Mouse (Mus musculus) embryonic facial prominence, embryonic 10.5 days (tissue): ENCODE measurements around the gene Enox1. TPM values are rescaled to one million over a fixed set of nuclear protein-coding genes. Genes with fewer than 3 reads are reported as not detected.

ENCODE experiments used
- DNase-seq: peaks from one replicate; pipeline ENCODE4 v3.0.0-alpha.2; 2017; ENCODE audit warnings: low spot score
- H3K27ac ChIP-seq: fragments of 300-500 bp; sonication (generic); replicated peaks from 2 replicates; pipeline ENCODE4 v1.5.1; 2016; ENCODE audit warnings: mild to moderate bottlenecking
- H3K27me3 ChIP-seq: fragments of 300-500 bp; sonication (generic); replicated peaks from 2 replicates; pipeline ENCODE4 v1.6.1; 2016; ENCODE audit warnings: low read depth, mild to moderate bottlenecking; ENCODE audit not compliant: poor library complexity, severe bottlenecking
- H3K36me3 ChIP-seq: fragments of 300-500 bp; sonication (generic); replicated peaks from 2 replicates; pipeline ENCODE4 v1.6.1; 2016; ENCODE audit warnings: mild to moderate bottlenecking, moderate library complexity
- H3K4me1 ChIP-seq: fragments of 300-500 bp; sonication (generic); 2 replicates; pipeline ENCODE4 v1.6.1; 2016
- H3K4me3 ChIP-seq: fragments of 300-500 bp; sonication (generic); 2 replicates; pipeline ENCODE4 v1.5.1; 2016; ENCODE audit warnings: mild to moderate bottlenecking, moderate library complexity
- H3K9me3 ChIP-seq: fragments of 300-500 bp; sonication (generic); 2 replicates; pipeline ENCODE4 v1.6.1; 2016; ENCODE audit warnings: mild to moderate bottlenecking
- WGBS: fragments of 180-500 bp; shearing (Covaris S2); methylation state at CpG from one replicate; pipeline ENCODE4 v1.1.7; 2016; 5-methylcytosine and 5-hydroxymethylcytosine counted together
- polyA plus RNA-seq: library from polyadenylated mRNA; unstranded; fragments of >200 nt; fragmentation: Nextera tagmentation; extraction: Ambion mirVana; gene quantifications from 2 replicates; pipeline ENCODE4 v1.2.1, GENCODE M21; 2016

The Enox1 gene
- polyA plus RNA-seq, 1 experiment from 2014 or later = 9.1 TPM

GRCm38 (mm10) chr14:77389276-77389675, 232.7 kb downstream of the Enox1 start:
- no peak for DNase-seq
- Histone ChIP-seq H3K4me1 (peaks cover 6% of the 10 kb centered on the region), H3K27me3 (no peaks in the 10 kb centered on the region), H3K4me3 (no peak overlapping the region), H3K36me3 (no peaks in the 10 kb centered on the region), H3K27ac (no peak overlapping the region), H3K9me3 (no peaks in the 10 kb centered on the region)
- WGBS = 87% methylated on average over 5 of the region's 5 CpGs

- Histone ChIP-seq H3K36me3 (no peaks in the 10 kb centered on the region), H3K9me3 (no peaks in the 10 kb centered on the region), H3K27me3 (no peaks in the 10 kb centered on the region), H3K4me3 (no peak overlapping the region), H3K4me1 (no peaks in the 10 kb centered on the region), H3K27ac (no peak overlapping the region)
- peak; percentile 3 for DNase-seq
- WGBS = 78% methylated on average over 1 of the region's 1 CpGs
These were observed 235.9 kb downstream of the Enox1 start for GRCm38 (mm10) chr14:77392476-77392875.

DNA sequence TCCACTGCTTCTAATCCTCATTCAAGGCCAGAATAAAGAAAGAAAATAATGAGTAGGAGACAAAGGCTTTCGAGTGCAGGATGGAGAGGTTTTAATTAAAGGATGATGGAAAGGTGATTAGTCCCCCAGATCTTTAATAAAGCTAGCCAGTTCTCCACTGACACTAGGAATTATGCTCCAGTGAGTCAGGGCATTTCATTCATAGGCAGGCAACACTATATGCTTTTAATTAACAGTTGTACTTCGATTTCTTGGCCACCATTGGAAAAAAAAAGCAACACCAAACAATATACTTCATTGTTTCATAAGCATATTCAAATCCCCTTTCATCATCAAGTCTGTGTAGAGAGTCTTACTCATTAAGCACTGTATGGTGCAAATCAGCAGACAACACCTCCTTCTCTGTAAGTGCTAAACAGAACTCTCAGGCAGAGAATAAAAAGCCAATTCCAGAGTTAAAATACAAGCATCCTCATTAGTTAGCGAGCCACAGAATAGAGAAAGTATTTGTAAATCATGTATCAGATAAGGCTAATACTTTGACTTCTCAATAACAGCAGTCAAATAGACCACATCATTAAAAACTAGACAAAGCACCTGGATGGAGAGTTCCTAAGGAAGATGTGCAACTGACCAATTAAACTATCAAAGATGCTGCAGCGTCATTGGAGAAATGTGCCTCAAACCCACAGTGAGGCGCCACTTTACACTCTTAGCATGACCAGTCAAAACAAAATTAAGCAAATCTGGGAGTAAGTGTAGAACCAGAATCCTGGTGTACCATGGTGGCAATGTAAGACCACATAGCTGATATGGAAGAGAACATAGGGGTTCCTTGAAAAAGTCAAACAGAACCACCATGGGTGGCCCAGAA, 249.9 kb downstream of the Enox1 start:
- peaks cover 6% of the 10 kb centered on the region for H3K4me1 ChIP-seq
- no peaks in the 10 kb centered on the region for H3K36me3 ChIP-seq
- no peak overlapping the region for H3K4me3 ChIP-seq
- DNase-seq = no peak
- H3K27ac ChIP-seq = no peak overlapping the region
- H3K9me3 ChIP-seq = no peaks in the 10 kb centered on the region
- WGBS = 74% methylated on average over 5 of the region's 5 CpGs
- no peaks in the 10 kb centered on the region for H3K27me3 ChIP-seq

- Histone ChIP-seq H3K36me3 (no peaks in the 10 kb centered on the region), H3K4me3 (no peak overlapping the region), H3K4me1 (no peaks in the 10 kb centered on the region), H3K27ac (no peak overlapping the region), H3K9me3 (no peaks in the 10 kb centered on the region), H3K27me3 (no peaks in the 10 kb centered on the region)
- DNase-seq = no peak
- 87% methylated on average over 8 of the region's 8 CpGs for WGBS
These were observed 252.8 kb downstream of the Enox1 start for GRCm38 (mm10) chr14:77409271-77409940.

- no peak overlapping the region for H3K4me3 ChIP-seq
- H3K36me3 ChIP-seq = no peaks in the 10 kb centered on the region
- WGBS = 94% methylated on average over 9 of the region's 9 CpGs
- no peaks in the 10 kb centered on the region for H3K9me3 ChIP-seq
- H3K4me1 ChIP-seq = no peaks in the 10 kb centered on the region
- DNase-seq = no peak
- no peaks in the 10 kb centered on the region for H3K27me3 ChIP-seq
- H3K27ac ChIP-seq = no peak overlapping the region
These were observed 253.8 kb downstream of the Enox1 start for GRCm38 (mm10) chr14:77410354-77410753.

DNA sequence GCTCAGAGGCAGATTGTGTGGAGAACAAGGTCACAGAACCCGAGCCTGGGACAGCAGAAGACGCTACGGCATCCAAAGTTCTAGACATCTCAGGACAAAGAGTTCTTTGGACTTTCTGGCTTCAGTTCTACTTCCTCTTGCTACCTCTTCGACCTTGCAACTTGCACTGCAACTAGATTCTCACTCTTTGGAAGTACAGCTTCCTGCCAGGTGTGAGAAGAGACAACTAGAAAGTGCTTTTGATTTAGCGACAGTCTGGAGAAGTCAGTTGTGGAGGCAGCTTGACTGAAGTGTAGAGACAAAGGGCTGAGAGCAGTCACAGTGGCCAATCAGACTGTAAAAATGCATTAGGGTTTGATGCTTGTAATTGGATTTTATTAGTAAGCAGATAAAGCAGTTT, 256.5 kb downstream of the Enox1 start:
- no peaks in the 10 kb centered on the region for H3K9me3 ChIP-seq
- 85% methylated on average over 5 of the region's 5 CpGs for WGBS

GRCm38 (mm10) chr14:77416358-77416757, 259.8 kb downstream of the Enox1 start:
- Histone ChIP-seq H3K27ac (no peak overlapping the region), H3K36me3 (no peaks in the 10 kb centered on the region), H3K9me3 (no peaks in the 10 kb centered on the region), H3K4me1 (no peaks in the 10 kb centered on the region), H3K4me3 (no peak overlapping the region), H3K27me3 (no peaks in the 10 kb centered on the region)
- no peak for DNase-seq
- 76% methylated on average over 2 of the region's 2 CpGs for WGBS

More for the DNA sequence above, 256.5 kb downstream of the Enox1 start:
- Histone ChIP-seq H3K27me3 (no peaks in the 10 kb centered on the region), H3K4me3 (no peak overlapping the region), H3K36me3 (no peaks in the 10 kb centered on the region), H3K4me1 (no peaks in the 10 kb centered on the region), H3K27ac (no peak overlapping the region)
- no peak for DNase-seq

DNA sequence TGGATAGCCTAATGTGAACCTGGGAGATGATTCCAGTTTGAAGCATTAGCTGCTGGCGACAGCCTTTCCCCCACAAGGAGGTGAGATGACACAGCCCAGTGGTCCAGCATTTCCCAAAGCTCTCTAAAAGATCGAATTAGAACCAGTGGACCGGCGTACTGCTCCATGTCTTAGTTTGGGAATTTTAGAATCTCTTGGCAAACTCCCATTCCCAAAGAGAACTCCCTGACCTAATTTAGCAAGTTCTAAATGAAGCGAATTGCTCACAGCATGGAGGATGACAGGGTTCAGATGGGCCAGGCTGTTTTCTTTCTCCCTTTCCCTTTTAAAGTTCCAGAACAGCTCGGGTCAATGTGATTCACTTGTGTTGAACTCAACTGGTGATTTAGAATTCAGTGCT, 264.5 kb downstream of the Enox1 start:
- 85% methylated on average over 6 of the region's 6 CpGs for WGBS
- Histone ChIP-seq H3K4me1 (no peaks in the 10 kb centered on the region), H3K36me3 (no peaks in the 10 kb centered on the region), H3K9me3 (no peaks in the 10 kb centered on the region), H3K4me3 (no peak overlapping the region), H3K27ac (no peak overlapping the region), H3K27me3 (no peaks in the 10 kb centered on the region)
- DNase-seq = no peak

GRCm38 (mm10) chr14:77423194-77423593, 266.6 kb downstream of the Enox1 start:
- no peaks in the 10 kb centered on the region for H3K36me3 ChIP-seq
- no peak overlapping the region for H3K27ac ChIP-seq
- no peaks in the 10 kb centered on the region for H3K9me3 ChIP-seq
- 85% methylated on average over 9 of the region's 9 CpGs for WGBS
- H3K27me3 ChIP-seq = no peaks in the 10 kb centered on the region
- H3K4me3 ChIP-seq = no peak overlapping the region
- DNase-seq = no peak
- no peaks in the 10 kb centered on the region for H3K4me1 ChIP-seq

GRCm38 (mm10) chr14:77439426-77439825, 282.9 kb downstream of the Enox1 start:
- WGBS = 88% methylated on average over 5 of the region's 5 CpGs
- no peaks in the 10 kb centered on the region for H3K4me1 ChIP-seq
- no peak overlapping the region for H3K4me3 ChIP-seq
- no peaks in the 10 kb centered on the region for H3K9me3 ChIP-seq
- no peaks in the 10 kb centered on the region for H3K27me3 ChIP-seq
- DNase-seq = no peak
- no peaks in the 10 kb centered on the region for H3K36me3 ChIP-seq
- H3K27ac ChIP-seq = no peak overlapping the region

DNA sequence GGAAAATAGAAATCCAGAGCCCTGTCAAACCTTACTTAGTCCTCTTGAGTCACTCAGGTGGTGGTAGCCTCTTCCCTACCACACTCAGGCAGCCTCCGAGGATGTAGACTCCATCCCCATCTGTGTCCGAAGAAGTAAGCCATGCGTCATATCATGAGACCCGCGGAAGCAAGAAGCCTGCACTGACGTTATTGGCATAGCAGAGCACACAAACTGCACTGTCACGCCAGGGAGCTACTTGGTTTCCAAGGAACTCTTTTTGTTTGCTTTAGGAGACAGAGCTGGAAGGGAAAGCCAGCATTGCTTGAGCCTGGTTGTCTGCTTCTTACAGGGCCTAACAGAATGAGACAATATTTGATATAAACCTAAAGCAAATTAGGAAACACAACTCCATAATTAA, 284.2 kb downstream of the Enox1 start:
- no peak for DNase-seq
- Histone ChIP-seq H3K9me3 (no peaks in the 10 kb centered on the region), H3K27me3 (no peaks in the 10 kb centered on the region), H3K4me3 (no peak overlapping the region), H3K36me3 (no peaks in the 10 kb centered on the region), H3K27ac (no peak overlapping the region), H3K4me1 (no peaks in the 10 kb centered on the region)
- WGBS = 91% methylated on average over 7 of the region's 7 CpGs

DNA sequence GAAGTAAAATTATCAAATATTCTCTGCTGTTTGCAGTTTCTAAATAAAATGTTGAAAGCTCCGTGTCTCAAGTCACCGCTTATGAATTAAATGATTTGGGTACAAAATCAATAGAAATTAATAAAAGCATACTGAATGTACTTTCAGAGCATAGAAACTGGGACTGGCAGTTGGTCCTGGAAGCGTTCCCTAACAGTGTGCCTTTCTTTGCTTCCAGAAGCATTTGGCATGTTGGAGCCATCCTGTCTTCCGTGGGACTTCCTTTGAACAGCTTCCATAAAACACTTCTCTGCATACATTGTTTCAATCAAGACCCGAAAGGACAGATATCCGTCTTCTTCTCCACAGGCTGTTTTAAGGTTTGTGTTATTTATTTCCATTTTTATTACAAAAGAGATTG, 285.0 kb downstream of the Enox1 start:
- no peak overlapping the region for H3K27ac ChIP-seq

DNA sequence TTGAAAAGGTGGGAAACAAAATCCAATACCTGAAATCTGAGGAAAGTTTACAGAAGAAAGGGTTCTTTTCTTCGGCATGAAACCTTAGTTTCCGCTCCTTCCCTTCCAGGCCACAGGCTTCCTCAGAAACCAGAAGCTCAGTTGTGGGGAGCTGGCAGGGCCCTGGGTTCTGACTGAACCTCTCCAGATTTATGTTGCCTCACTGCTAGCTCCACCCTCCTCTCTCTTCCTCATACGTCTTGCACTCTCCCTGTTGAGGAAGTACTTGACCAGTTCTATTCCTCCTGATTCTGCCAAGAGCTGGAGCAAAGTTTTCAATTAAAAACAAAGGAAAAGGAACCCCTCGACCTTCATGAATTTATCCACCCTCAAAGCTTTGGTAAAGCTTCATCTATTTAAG, 291.4 kb downstream of the Enox1 start:
- no peak for DNase-seq
- no peaks in the 10 kb centered on the region for H3K36me3 ChIP-seq

More for the DNA sequence above, 285.0 kb downstream of the Enox1 start:
- DNase-seq = no peak
- no peaks in the 10 kb centered on the region for H3K27me3 ChIP-seq
- no peaks in the 10 kb centered on the region for H3K36me3 ChIP-seq
- 94% methylated on average over 6 of the region's 6 CpGs for WGBS
- H3K4me1 ChIP-seq = no peaks in the 10 kb centered on the region
- H3K9me3 ChIP-seq = no peaks in the 10 kb centered on the region
- no peak overlapping the region for H3K4me3 ChIP-seq

More for the DNA sequence above, 291.4 kb downstream of the Enox1 start:
- H3K9me3 ChIP-seq = no peaks in the 10 kb centered on the region
- no peaks in the 10 kb centered on the region for H3K27me3 ChIP-seq
- H3K4me3 ChIP-seq = no peak overlapping the region
- 81% methylated on average over 4 of the region's 4 CpGs for WGBS
- H3K27ac ChIP-seq = no peak overlapping the region
- H3K4me1 ChIP-seq = no peaks in the 10 kb centered on the region
